Comparison of ENCODE assay signal across 9 mouse cellular contexts in genomic region chr11:102690162-102690561, GRCm38 (mm10). TPM values are rescaled to one million over a fixed set of nuclear protein-coding genes. Genes with fewer than 3 reads are reported as not detected.
DNase-seq lines count a peak whose midpoint lies in the region; ATAC-seq and TF ChIP-seq lines count a peak whose summit lies in the region.
"Had no signal": no experiment of that assay in that cellular context is flagged by ENCODE, and none has a peak within 500 bp of the region (broad histone marks: within the 10 kb centered on the region; RNA-seq: fewer than 3 reads in every experiment).

No protein-coding gene starts in this region.

- peak; percentile 84 for TF ChIP-seq CTCF in gastrocnemius, adult 2 months (IDR thresholded peaks at IDR 0.05)

- DNase-seq in heart, adult 18-20 months, result peak; percentile 38 to 82
- peak; percentile 66 for DNase-seq in T-cell, adult 2 months (ENCODE audit: low spot score)
- DNase-seq in cerebellum, postnatal 10 days, result peak; percentile 90 to 94
- peak; percentile 66 for DNase-seq in gastrocnemius, adult 2 months
- DNase-seq in layer of hippocampus, adult 9-11 months, result peak; percentile 56
- peak; percentile 75 for DNase-seq in lung, postnatal 36 days
- DNase-seq in spleen, postnatal 10 days (ENCODE audit: low spot score in 2 of 2), result peak; percentile 54 to 78

- intact Hi-C loops in gastrocnemius, adult 2 months (cut with DNase I), result no loop called here

- H3K4me3 ChIP-seq in heart, embryonic 12.5 days, result no peak overlapping the region
- H3K4me3 ChIP-seq in gastrocnemius, adult 2 months, result no peak overlapping the region
- H3K4me3 ChIP-seq: midbrain, embryonic 12.5 days had no signal

- no peak overlapping the region for H3K9ac ChIP-seq in heart, embryonic 12.5 days
- H3K9ac ChIP-seq: midbrain, embryonic 12.5 days had no signal

- no peak for ATAC-seq in heart, embryonic 12.5 days (ENCODE audit: insufficient number of reproducible peaks, low FRiP score)

- H3K27ac ChIP-seq in heart, embryonic 12.5 days (ENCODE audit: poor library complexity, severe bottlenecking), result no peak overlapping the region
- no peak overlapping the region for H3K27ac ChIP-seq in gastrocnemius, adult 2 months
- H3K27ac ChIP-seq: midbrain, embryonic 12.5 days had no signal

- no peaks in the 10 kb centered on the region for H3K27me3 ChIP-seq in heart, embryonic 12.5 days (replicated peaks)
- H3K27me3 ChIP-seq: midbrain, embryonic 12.5 days had no signal

- H3K4me1 ChIP-seq in heart, embryonic 12.5 days (replicated peaks), result no peaks in the 10 kb centered on the region
- H3K4me1 ChIP-seq: midbrain, embryonic 12.5 days had no signal

- no peak overlapping the region for H3K4me2 ChIP-seq in heart, embryonic 12.5 days
- H3K4me2 ChIP-seq: midbrain, embryonic 12.5 days had no signal

- peaks cover 57% of the 10 kb centered on the region for H3K36me3 ChIP-seq in heart, embryonic 12.5 days

- no peaks in the 10 kb centered on the region for H3K9me3 ChIP-seq in heart, embryonic 12.5 days (replicated peaks)
- H3K9me3 ChIP-seq: midbrain, embryonic 12.5 days had no signal

- WGBS in heart, embryonic 12.5 days, result 64% methylated on average over 6 of the region's 6 CpGs

RNA-seq across cellular contexts. Expression of gene Ccdc43, which starts 7.4 kb away (rescaled TPM):
- 10 to 100 TPM; 20.4 to 29.6 TPM for total RNA-seq in heart, adult 18-20 months (2021)
- 46.4 and 46.5 TPM in 2 replicates for polyA plus RNA-seq in heart, embryonic 12.5 days (2016; fragmentation: Nextera tagmentation; extraction: Ambion mirVana)
- total RNA-seq in gastrocnemius, adult 2 months (2021), result 10 to 100 TPM; 76.9 to 85.9 TPM

RNA-seq across cellular contexts. Expression of gene Meioc, which starts 26.6 kb away (rescaled TPM):
- total RNA-seq in heart, adult 18-20 months (2021), result not detected
- polyA plus RNA-seq in heart, embryonic 12.5 days (2016; fragmentation: Nextera tagmentation; extraction: Ambion mirVana), result 1.6 and 2.0 TPM in 2 replicates
- not detected for total RNA-seq in gastrocnemius, adult 2 months (2021)
